Mouse (Mus musculus): ENCODE data around the gene Ap3s2.

DNA sequence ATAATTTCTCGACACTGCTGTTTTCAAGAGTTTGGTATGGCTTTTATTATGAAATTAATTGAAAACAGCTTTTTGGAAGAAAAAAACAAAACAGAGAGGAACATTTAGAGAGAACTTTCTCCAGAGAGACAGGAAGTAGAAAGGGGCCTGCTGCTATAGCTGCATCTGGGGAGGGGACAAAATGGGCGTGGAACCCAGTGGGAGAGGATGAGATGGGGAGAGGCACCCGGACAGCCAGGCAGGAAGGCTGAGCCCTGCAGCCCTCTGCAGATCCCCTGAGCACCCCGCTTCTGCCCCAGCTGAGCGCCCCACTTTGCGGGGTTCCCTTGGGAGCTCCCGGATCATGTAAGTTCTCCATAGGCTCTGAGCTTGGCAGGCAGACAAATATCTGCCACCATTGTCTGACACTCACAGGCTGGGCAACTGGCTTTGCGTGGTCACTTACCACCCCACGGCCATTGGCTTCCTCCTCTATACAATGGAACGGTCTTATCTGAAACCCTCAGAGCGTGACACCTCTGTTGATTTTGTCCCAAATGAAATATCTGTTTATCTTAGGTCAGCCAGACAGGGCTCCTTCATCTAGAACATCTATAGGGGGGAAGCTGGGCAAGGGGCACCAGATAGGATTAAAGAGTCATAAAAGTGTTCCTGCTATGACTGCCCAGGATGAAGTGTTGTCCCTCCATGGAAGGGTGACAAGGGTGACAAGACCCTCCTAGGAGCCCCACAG is 62.1 kb downstream of the Ap3s2 start:
- TF ChIP-seq MAFK (IDR thresholded peaks at IDR 0.05; ENCODE audit: insufficient read depth, low read depth, low read length) (no peak), HCFC1 (IDR thresholded peaks at IDR 0.05; ENCODE audit: borderline replicate concordance, insufficient read depth, low read length) (no peak), ZNF384 (IDR thresholded peaks at IDR 0.05; ENCODE audit: low read depth, low read length) (no peak)
